Mouse (Mus musculus) neural tube, embryonic 12.5 days (tissue): ENCODE data around the gene Olfr465-ps1. TPM values are rescaled to one million over a fixed set of nuclear protein-coding genes. Genes with fewer than 3 reads are reported as not detected.
A peak's percentile ranks its signal among the peaks of the same experiment; 100 is the strongest.

Experiments
- ATAC-seq: fragments of 200-750 bp; cut with Nextera tagmentation; 2 replicates; pipeline ENCODE4 v1.8.0; 2017; ENCODE audit warnings: low read depth, mild to moderate bottlenecking, moderate TSS enrichment, moderate library complexity; ENCODE audit not compliant: low FRiP score
- H3K27ac ChIP-seq: fragments of 300-500 bp; sonication (generic); 2 replicates; pipeline ENCODE4 v1.5.1; 2016
- H3K27me3 ChIP-seq: fragments of 300-500 bp; sonication (generic); replicated peaks from 2 replicates; pipeline ENCODE4 v1.6.1; 2016; ENCODE audit warnings: mild to moderate bottlenecking
- H3K36me3 ChIP-seq: fragments of 300-500 bp; sonication (generic); 2 replicates; pipeline ENCODE4 v1.6.1; 2016; ENCODE audit warnings: mild to moderate bottlenecking
- H3K4me1 ChIP-seq: fragments of 300-500 bp; sonication (generic); 2 replicates; pipeline ENCODE4 v1.6.1; 2016
- H3K4me2 ChIP-seq: fragments of 300-500 bp; sonication (generic); replicated peaks from 2 replicates; pipeline ENCODE4 v1.6.1; 2016; ENCODE audit warnings: mild to moderate bottlenecking
- H3K4me3 ChIP-seq: fragments of 300-500 bp; sonication (generic); 2 replicates; pipeline ENCODE4 v1.5.1; 2016
- H3K9ac ChIP-seq: fragments of 300-500 bp; sonication (generic); 2 replicates; pipeline ENCODE4 v1.6.1; 2016; ENCODE audit warnings: mild to moderate bottlenecking
- H3K9me3 ChIP-seq: fragments of 300-500 bp; sonication (generic); 2 replicates; pipeline ENCODE4 v1.6.1; 2016; ENCODE audit warnings: mild to moderate bottlenecking
- WGBS: fragments of 180-500 bp; shearing (Covaris S2); methylation state at CpG from one replicate; pipeline ENCODE4 v1.1.7; 2016; 5-methylcytosine and 5-hydroxymethylcytosine counted together
- polyA plus RNA-seq: library from polyadenylated mRNA; unstranded; fragments of >200 nt; fragmentation: Nextera tagmentation; extraction: Ambion mirVana; gene quantifications from 2 replicates; pipeline ENCODE4 v1.2.1, GENCODE M21; 2016

Gene Olfr465-ps1
- not detected in 2 replicates for polyA plus RNA-seq

- Histone ChIP-seq H3K4me2 (no peak within 1 kb of the TSS), H3K9me3 (no peaks in the 10 kb centered on the region; the same call in 1 of the 2 replicates), H3K4me1 (no peaks in the 10 kb centered on the region), H3K27me3 (no peaks in the 10 kb centered on the region), H3K27ac (no peak within 1 kb of the TSS), H3K36me3 (no peaks in the 10 kb centered on the region), H3K4me3 (no peak within 1 kb of the TSS), H3K9ac (no peak within 1 kb of the TSS)
- ATAC-seq, result no peak
- 86% methylated on average over 4 of the region's 4 CpGs for whole genome bisulfite sequencing
Observed at GRCm38 (mm10) chr13:65137789-65138188, at the start of gene Olfr465-ps1. Gene Olfr465-ps1, plus strand, starts transcription at chr13:65138089.

DNA sequence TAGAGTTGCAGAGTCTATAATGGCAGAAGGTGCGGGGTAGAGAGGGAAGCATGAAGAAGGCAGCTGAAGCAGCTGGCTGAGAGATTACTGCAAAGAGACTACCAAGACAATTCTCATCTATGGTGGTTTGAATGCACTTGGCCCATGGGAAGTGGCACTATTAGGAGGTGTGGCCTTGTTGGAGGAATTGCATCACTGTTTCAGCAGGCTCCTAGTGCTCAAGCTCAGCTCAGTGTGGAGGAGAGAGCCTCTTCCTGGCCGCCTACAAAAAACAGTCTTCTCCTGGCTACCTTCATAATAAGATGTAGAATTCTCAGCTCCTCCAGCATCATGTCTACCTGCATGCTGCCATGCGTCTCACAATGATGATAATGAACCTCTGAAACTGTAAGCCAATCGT lies 42.0 kb upstream of the Olfr465-ps1 start:
- no peaks in the 10 kb centered on the region for H3K27me3 ChIP-seq
- WGBS, result 96% methylated on average over 4 of the region's 4 CpGs
- peaks cover 8% of the 10 kb centered on the region for H3K36me3 ChIP-seq
- no peak for ATAC-seq
- no peak overlapping the region for H3K4me3 ChIP-seq
- H3K27ac ChIP-seq, result no peak overlapping the region
- H3K4me2 ChIP-seq, result no peak overlapping the region
- H3K9me3 ChIP-seq, result peaks cover 8% of the 10 kb centered on the region
- no peaks in the 10 kb centered on the region for H3K4me1 ChIP-seq
- H3K9ac ChIP-seq, result no peak overlapping the region

GRCm38 (mm10) chr13:65097018-65097417 lies 40.9 kb upstream of the Olfr465-ps1 start:
- Histone ChIP-seq H3K9ac (no peak overlapping the region), H3K4me2 (no peak overlapping the region), H3K4me3 (no peak overlapping the region), H3K4me1 (no peaks in the 10 kb centered on the region), H3K27ac (no peak overlapping the region), H3K36me3 (peaks cover 8% of the 10 kb centered on the region), H3K9me3 (peaks cover 14% of the 10 kb centered on the region), H3K27me3 (no peaks in the 10 kb centered on the region)
- no peak for ATAC-seq

GRCm38 (mm10) chr13:65100678-65101077 lies 37.2 kb upstream of the Olfr465-ps1 start:
- WGBS, result 92% methylated on average over 9 of the region's 9 CpGs
- peaks cover 28% of the 10 kb centered on the region for H3K9me3 ChIP-seq
- H3K27me3 ChIP-seq, result no peaks in the 10 kb centered on the region

DNA sequence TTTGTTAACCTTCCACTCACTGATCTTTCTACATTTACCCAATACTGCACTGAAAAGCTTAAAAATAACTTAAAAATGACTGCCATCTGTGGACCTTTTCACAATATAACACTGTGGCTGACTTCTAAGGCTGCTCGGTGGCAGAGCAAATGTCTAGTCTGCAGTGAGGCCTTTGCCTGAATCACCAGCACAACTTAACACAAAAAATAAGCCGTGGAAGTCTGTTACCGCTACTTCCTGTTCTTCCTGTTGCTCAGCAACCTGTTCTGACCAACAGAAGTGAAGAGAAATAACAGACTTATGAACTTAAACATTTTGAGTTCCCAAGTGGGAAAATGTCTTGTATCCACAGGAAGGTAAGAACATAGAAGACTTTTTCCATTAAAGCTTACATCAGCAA lies 36.7 kb upstream of the Olfr465-ps1 start:
- Histone ChIP-seq H3K4me2 (no peak overlapping the region), H3K4me1 (no peaks in the 10 kb centered on the region), H3K36me3 (peaks cover 9% of the 10 kb centered on the region; the same call in 1 of the 2 replicates), H3K27ac (no peak overlapping the region), H3K9ac (no peak overlapping the region), H3K27me3 (no peaks in the 10 kb centered on the region), H3K4me3 (no peak overlapping the region), H3K9me3 (peaks cover 32% of the 10 kb centered on the region)
- ATAC-seq, result no peak
- 94% methylated on average over 3 of the region's 3 CpGs for WGBS

More at GRCm38 (mm10) chr13:65100678-65101077, 37.2 kb upstream of the Olfr465-ps1 start:
- ATAC-seq, result no peak
- Histone ChIP-seq H3K4me2 (no peak overlapping the region), H3K9ac (no peak overlapping the region), H3K36me3 (peaks cover 6% of the 10 kb centered on the region; the same call in 1 of the 2 replicates), H3K4me3 (no peak overlapping the region), H3K27ac (no peak overlapping the region), H3K4me1 (no peaks in the 10 kb centered on the region)

DNA sequence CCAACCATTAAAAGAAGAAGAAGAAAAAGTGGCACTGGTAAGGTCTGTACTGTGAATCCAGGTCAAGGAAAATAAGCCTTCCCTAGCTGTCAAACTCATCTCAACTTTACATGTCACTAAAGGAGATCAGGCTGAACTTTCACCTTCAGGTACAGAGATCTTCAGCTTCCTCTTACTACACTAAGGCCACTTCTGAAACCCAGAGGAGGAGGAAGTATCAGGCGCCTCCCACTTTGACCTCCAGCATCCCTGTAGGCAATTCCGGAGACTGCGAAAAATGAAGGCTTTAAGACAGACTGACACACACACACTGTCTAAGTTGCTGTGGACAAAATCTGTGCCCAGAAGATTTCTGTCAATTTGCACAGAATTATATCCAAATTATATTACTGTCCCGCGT lies 25.9 kb upstream of the Olfr465-ps1 start:
- no peaks in the 10 kb centered on the region for H3K36me3 ChIP-seq
- 0 out of 2 replicates have a peak, but pooled peaks have one; percentile 8 for ATAC-seq
- peak overlapping the region; percentile 66 for H3K4me3 ChIP-seq
- H3K9me3 ChIP-seq, result peaks cover 2% of the 10 kb centered on the region; the same call in 1 of the 2 replicates
- WGBS, result 3% methylated on average over 5 of the region's 5 CpGs
- peak overlapping the region; percentile 80 for H3K9ac ChIP-seq
- peak overlapping the region; percentile 78 for H3K4me2 ChIP-seq
- no peak overlapping the region for H3K27ac ChIP-seq
- no peaks in the 10 kb centered on the region for H3K27me3 ChIP-seq
- H3K4me1 ChIP-seq, result peaks cover 5% of the 10 kb centered on the region

- H3K9ac ChIP-seq, result peak within 1 kb of the TSS; percentile 80
- peaks cover 2% of the 10 kb centered on the region; the same call in 1 of the 2 replicates for H3K9me3 ChIP-seq
- WGBS, result under 1% methylated on average over 60 of the region's 60 CpGs
- H3K4me1 ChIP-seq, result peaks cover 5% of the 10 kb centered on the region
- H3K27ac ChIP-seq, result peak within 1 kb of the TSS; percentile 21; the same call in 1 of the 2 replicates
- H3K4me3 ChIP-seq, result peak within 1 kb of the TSS; percentile 66
- no peaks in the 10 kb centered on the region for H3K27me3 ChIP-seq
- peak; percentile 99 for ATAC-seq
- no peaks in the 10 kb centered on the region for H3K36me3 ChIP-seq
- H3K4me2 ChIP-seq, result peak within 1 kb of the TSS; percentile 78
Observed at GRCm38 (mm10) chr13:65112459-65113110, 25.3 kb upstream of the Olfr465-ps1 start, which contains the start of gene Mfsd14b. Gene Mfsd14b, minus strand, starts transcription at chr13:65112975.

- Histone ChIP-seq H3K9ac (peak overlapping the region; percentile 80), H3K36me3 (no peaks in the 10 kb centered on the region), H3K27me3 (no peaks in the 10 kb centered on the region), H3K4me2 (peak overlapping the region; percentile 78), H3K4me3 (peak overlapping the region; percentile 66), H3K4me1 (peaks cover 5% of the 10 kb centered on the region), H3K9me3 (0 out of 2 replicates have a peak, but pooled peaks cover 2% of the 10 kb centered on the region), H3K27ac (no peak overlapping the region)
- peak; percentile 49 for ATAC-seq
- WGBS, result 75% methylated on average over 3 of the region's 3 CpGs
Observed at GRCm38 (mm10) chr13:65113239-65113638, 24.6 kb upstream of the Olfr465-ps1 start.

GRCm38 (mm10) chr13:65120984-65121383 lies 16.9 kb upstream of the Olfr465-ps1 start:
- H3K9me3 ChIP-seq, result no peaks in the 10 kb centered on the region
- H3K27me3 ChIP-seq, result no peaks in the 10 kb centered on the region
- ATAC-seq, result no peak
- H3K27ac ChIP-seq, result no peak overlapping the region
- no peak overlapping the region for H3K4me2 ChIP-seq
- H3K4me1 ChIP-seq, result no peaks in the 10 kb centered on the region
- WGBS, result 78% methylated on average over 3 of the region's 3 CpGs
- H3K36me3 ChIP-seq, result no peaks in the 10 kb centered on the region
- no peak overlapping the region for H3K4me3 ChIP-seq
- no peak overlapping the region for H3K9ac ChIP-seq

- H3K4me1 ChIP-seq, result no peaks in the 10 kb centered on the region
- H3K4me2 ChIP-seq, result no peak overlapping the region
- WGBS, result 90% methylated on average over 1 of the region's 1 CpGs
- H3K9ac ChIP-seq, result no peak overlapping the region
- ATAC-seq, result no peak
- no peak overlapping the region for H3K27ac ChIP-seq
- no peak overlapping the region for H3K4me3 ChIP-seq
- H3K36me3 ChIP-seq, result no peaks in the 10 kb centered on the region
- H3K27me3 ChIP-seq, result no peaks in the 10 kb centered on the region
- H3K9me3 ChIP-seq, result no peaks in the 10 kb centered on the region
Observed at GRCm38 (mm10) chr13:65122111-65122510, 15.8 kb upstream of the Olfr465-ps1 start.

- no peaks in the 10 kb centered on the region for H3K4me1 ChIP-seq
- no peak overlapping the region for H3K9ac ChIP-seq
- WGBS, result 74% methylated on average over 3 of the region's 3 CpGs
- peaks cover 4% of the 10 kb centered on the region; the same call in 1 of the 2 replicates for H3K9me3 ChIP-seq
- H3K36me3 ChIP-seq, result no peaks in the 10 kb centered on the region
- H3K4me2 ChIP-seq, result no peak overlapping the region
- H3K4me3 ChIP-seq, result no peak overlapping the region
- ATAC-seq, result no peak
- H3K27me3 ChIP-seq, result no peaks in the 10 kb centered on the region
- no peak overlapping the region for H3K27ac ChIP-seq
Observed at GRCm38 (mm10) chr13:65127063-65127847, 10.6 kb upstream of the Olfr465-ps1 start.

GRCm38 (mm10) chr13:65149940-65150339 lies 12.1 kb downstream of the Olfr465-ps1 start, which contains the start of gene Olfr466:
Gene Olfr466, plus strand, starts transcription at chr13:65150240.
- no peaks in the 10 kb centered on the region for H3K4me1 ChIP-seq
- no peak within 1 kb of the TSS for H3K4me3 ChIP-seq
- H3K4me2 ChIP-seq, result no peak within 1 kb of the TSS
- no peaks in the 10 kb centered on the region for H3K27me3 ChIP-seq
- 74% methylated on average over 1 of the region's 1 CpGs for WGBS
- no peaks in the 10 kb centered on the region for H3K36me3 ChIP-seq
- no peak for ATAC-seq
- H3K9ac ChIP-seq, result no peak within 1 kb of the TSS
- H3K27ac ChIP-seq, result no peak within 1 kb of the TSS
- no peaks in the 10 kb centered on the region for H3K9me3 ChIP-seq
